Mouse (Mus musculus) bone marrow, adult 2 months (tissue): Measurements from ENCODE around the gene Havcr2.

Source experiments
- CTCF ChIP-seq: fragments of 200-500 bp; IDR thresholded peaks from 2 replicates; pipeline ENCODE4 v1.5.1; 2011; ENCODE audit warnings: low read length, control low read depth; ENCODE audit not compliant: control insufficient read depth, insufficient read depth
- POLR2A ChIP-seq: fragments of 200-500 bp; IDR thresholded peaks from 2 replicates; pipeline ENCODE4 v1.6.1; 2011; ENCODE audit warnings: low read depth, mild to moderate bottlenecking, control low read depth, low read length, borderline replicate concordance; ENCODE audit not compliant: control insufficient read depth

- TF ChIP-seq CTCF (no peak), POLR2A (no peak)
Measured at GRCm38 (mm10) chr11:46443979-46444378, 10.8 kb upstream of the Havcr2 start.
